Mouse (Mus musculus) ES-Bruce4 (cell line): ENCODE data around the gene Zdhhc14. TPM values are rescaled to one million over a fixed set of nuclear protein-coding genes. Genes with fewer than 3 reads are reported as not detected.

ENCODE experiments used
- H3K27ac ChIP-seq: 2 replicates; pipeline ENCODE4 v1.5.1; 2012; ENCODE audit warnings: low read length, inconsistent platforms; ENCODE audit not compliant: insufficient read depth
- H3K27me3 ChIP-seq: 2 replicates; pipeline ENCODE4 v1.6.1; 2012; ENCODE audit warnings: mild to moderate bottlenecking, low read length, inconsistent platforms; ENCODE audit not compliant: control insufficient read depth, poor library complexity, insufficient read depth, severe bottlenecking
- H3K36me3 ChIP-seq: 2 replicates; pipeline ENCODE4 v1.6.1; 2012; ENCODE audit warnings: inconsistent platforms, mild to moderate bottlenecking, low read length, moderate library complexity; ENCODE audit not compliant: control insufficient read depth, poor library complexity, insufficient read depth, severe bottlenecking
- H3K4me1 ChIP-seq: one replicate; pipeline ENCODE4 v1.8.1; 2011; ENCODE audit warnings: low read length; ENCODE audit not compliant: control insufficient read depth, insufficient read depth
- H3K4me3 ChIP-seq: 2 replicates; pipeline ENCODE4 v1.5.1; 2011; ENCODE audit warnings: low read depth, mild to moderate bottlenecking, low read length
- H3K9ac ChIP-seq: 2 replicates; pipeline ENCODE4 v1.6.1; 2012; ENCODE audit warnings: low read depth, mild to moderate bottlenecking, inconsistent platforms; ENCODE audit not compliant: poor library complexity, severe bottlenecking
- H3K9me3 ChIP-seq: replicated peaks from 2 replicates; pipeline ENCODE4 v1.6.1; 2012; ENCODE audit warnings: mild to moderate bottlenecking, low read length, inconsistent platforms; ENCODE audit not compliant: control insufficient read depth, poor library complexity, insufficient read depth, severe bottlenecking
- CTCF ChIP-seq: IDR thresholded peaks from one replicate; pipeline ENCODE4 v1.8.1; 2011; ENCODE audit warnings: low read depth, low read length
- EP300 ChIP-seq: IDR thresholded peaks from 2 replicates; pipeline ENCODE4 v1.6.1; 2011; ENCODE audit warnings: low read depth, low read length; ENCODE audit not compliant: insufficient read depth
- POLR2A ChIP-seq: IDR thresholded peaks from one replicate; pipeline ENCODE4 v1.8.1; 2011; ENCODE audit warnings: low read length; ENCODE audit not compliant: insufficient read depth
- polyA plus RNA-seq: library from polyadenylated mRNA; stranded (reverse); fragments of >200 nt; gene quantifications from 2 replicates; pipeline ENCODE4 v1.2.4, GENCODE M21; 2011; ENCODE audit warnings: low read depth; ENCODE audit not compliant: missing spikeins, insufficient read depth, insufficient read length

Zdhhc14 gene
- polyA plus RNA-seq, 1 experiment, result 1.0 TPM

DNA sequence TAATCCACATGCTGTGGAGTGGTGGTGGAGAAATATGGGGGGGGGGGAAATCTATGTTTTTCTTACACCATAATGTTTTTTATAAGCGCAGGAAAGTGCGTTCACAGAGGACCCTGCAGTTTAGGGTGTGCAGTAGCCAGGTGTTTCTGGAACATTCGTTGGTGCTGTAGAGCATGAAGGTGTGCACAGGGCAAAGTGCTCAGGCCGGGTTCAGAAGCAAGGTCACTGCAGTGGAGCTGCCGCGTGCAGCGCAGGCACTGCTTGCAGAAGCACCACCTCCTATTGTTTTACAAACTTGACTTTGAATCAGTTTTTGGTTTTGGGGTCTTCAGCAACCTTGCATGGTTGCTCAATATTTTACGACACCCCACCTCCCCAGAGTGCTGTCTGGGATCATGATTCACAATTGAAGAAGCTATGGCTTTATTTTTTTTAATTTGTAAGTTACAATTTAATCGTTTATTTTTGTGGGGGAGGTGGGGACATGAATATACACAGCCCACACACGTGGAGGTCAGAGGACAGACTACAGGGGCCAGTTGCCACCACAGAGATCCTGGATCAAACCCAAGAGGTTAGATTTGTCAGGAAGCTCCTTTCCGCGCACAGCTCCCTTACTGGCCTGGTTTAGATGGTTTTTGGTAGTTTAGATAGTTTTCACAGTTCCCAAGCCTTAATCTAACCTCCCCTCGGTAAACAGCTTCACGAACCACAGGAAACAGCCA is 59.8 kb downstream of the Zdhhc14 start:
- TF ChIP-seq POLR2A (no peak), EP300 (no peak), CTCF (no peak)
- Histone ChIP-seq H3K27ac (no peak overlapping the region), H3K27me3 (no peaks in the 10 kb centered on the region), H3K4me3 (no peak overlapping the region), H3K36me3 (no peaks in the 10 kb centered on the region), H3K4me1 (peaks cover 2% of the 10 kb centered on the region), H3K9ac (no peak overlapping the region), H3K9me3 (no peaks in the 10 kb centered on the region)

GRCm38 (mm10) chr17:5553556-5553955 is 61.2 kb downstream of the Zdhhc14 start:
- no peak overlapping the region for H3K27ac ChIP-seq
- no peaks in the 10 kb centered on the region for H3K9me3 ChIP-seq
- TF ChIP-seq CTCF (no peak), POLR2A (no peak), EP300 (no peak)
- no peaks in the 10 kb centered on the region for H3K36me3 ChIP-seq
- H3K4me3 ChIP-seq, result no peak overlapping the region
- H3K9ac ChIP-seq, result no peak overlapping the region
- H3K27me3 ChIP-seq, result no peaks in the 10 kb centered on the region
- H3K4me1 ChIP-seq, result peaks cover 2% of the 10 kb centered on the region

DNA sequence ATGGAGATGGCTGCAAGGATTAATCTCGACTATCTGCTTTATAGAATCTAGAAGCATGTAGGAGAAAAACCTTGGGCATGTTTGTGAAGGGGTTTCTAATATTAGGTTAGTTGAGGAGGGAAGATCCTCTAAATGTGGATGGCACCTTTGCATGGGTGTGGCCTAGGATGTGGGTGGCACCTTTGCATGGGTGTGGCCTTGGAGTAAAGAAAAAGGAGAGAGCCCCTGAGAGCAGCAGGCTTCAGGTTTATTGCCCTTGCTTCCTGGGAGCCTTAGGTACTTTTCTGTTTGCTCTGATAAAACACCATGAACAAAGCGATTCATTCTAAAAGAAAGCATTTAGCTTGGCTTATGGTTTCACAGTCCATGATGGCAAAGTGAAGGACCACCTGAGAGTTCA is 62.2 kb downstream of the Zdhhc14 start:
- Histone ChIP-seq H3K9ac (no peak overlapping the region), H3K4me3 (no peak overlapping the region), H3K27ac (no peak overlapping the region), H3K27me3 (no peaks in the 10 kb centered on the region), H3K36me3 (no peaks in the 10 kb centered on the region), H3K4me1 (peaks cover 2% of the 10 kb centered on the region), H3K9me3 (no peaks in the 10 kb centered on the region)
- TF ChIP-seq POLR2A, result no peak

- no peak overlapping the region for H3K4me3 ChIP-seq
- no peaks in the 10 kb centered on the region for H3K27me3 ChIP-seq
- TF ChIP-seq POLR2A (no peak), EP300 (no peak), CTCF (no peak)
- H3K36me3 ChIP-seq, result no peaks in the 10 kb centered on the region
- peaks cover 3% of the 10 kb centered on the region; the same call in 1 of the 2 replicates for H3K9me3 ChIP-seq
- H3K27ac ChIP-seq, result no peak overlapping the region
- H3K4me1 ChIP-seq, result peaks cover 2% of the 10 kb centered on the region
- no peak overlapping the region for H3K9ac ChIP-seq
These were observed 64.2 kb downstream of the Zdhhc14 start for GRCm38 (mm10) chr17:5556568-5556967.

GRCm38 (mm10) chr17:5560212-5560611 is 67.9 kb downstream of the Zdhhc14 start:
- H3K4me3 ChIP-seq, result no peak overlapping the region
- no peak overlapping the region for H3K27ac ChIP-seq
- H3K9me3 ChIP-seq, result peaks cover 3% of the 10 kb centered on the region; the same call in 1 of the 2 replicates
- H3K36me3 ChIP-seq, result no peaks in the 10 kb centered on the region
- H3K27me3 ChIP-seq, result no peaks in the 10 kb centered on the region
- TF ChIP-seq EP300 (no peak), CTCF (no peak), POLR2A (no peak)
- no peak overlapping the region for H3K9ac ChIP-seq
- no peaks in the 10 kb centered on the region for H3K4me1 ChIP-seq

DNA sequence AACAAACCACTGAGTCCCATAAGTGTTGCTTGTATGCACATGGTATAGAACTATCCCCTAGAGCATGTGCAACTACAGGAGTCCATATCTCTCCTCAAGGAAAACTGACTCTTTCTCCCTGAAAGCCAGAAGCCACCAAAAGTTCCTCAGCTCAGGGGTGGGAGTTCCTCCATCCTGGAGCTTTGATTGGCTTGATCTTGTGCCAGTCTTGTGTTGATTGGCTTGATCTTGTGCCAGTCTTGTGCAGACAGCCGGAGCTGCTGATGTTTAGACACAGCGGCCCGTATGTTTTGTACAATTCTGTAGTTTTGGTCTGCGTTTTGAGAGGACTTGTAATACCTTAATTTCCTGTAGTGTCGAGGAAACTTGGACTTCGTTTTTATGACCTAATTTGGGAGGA is 70.8 kb downstream of the Zdhhc14 start:
- Histone ChIP-seq H3K27me3 (no peaks in the 10 kb centered on the region), H3K4me3 (no peak overlapping the region), H3K27ac (no peak overlapping the region), H3K36me3 (no peaks in the 10 kb centered on the region), H3K9ac (no peak overlapping the region), H3K4me1 (no peaks in the 10 kb centered on the region), H3K9me3 (peaks cover 3% of the 10 kb centered on the region; the same call in 1 of the 2 replicates)
- TF ChIP-seq EP300 (no peak), CTCF (no peak), POLR2A (no peak)
